Mouse (Mus musculus) urinary bladder, postnatal 4 days (tissue): Measurements from ENCODE around the gene Gm10053.
"Not testable (repeated sequence)": the region's sequence is repeated elsewhere in the genome, so short reads cannot be mapped to it uniquely, and the experiment has no call there.

Source experiments
- DNase-seq, 2 experiments: peaks; one replicate each; pipeline ENCODE4 v3.0.0; 2021 to 2022; ENCODE audit warnings: low spot score in 2 of 2

Gene Gm10053

DNA sequence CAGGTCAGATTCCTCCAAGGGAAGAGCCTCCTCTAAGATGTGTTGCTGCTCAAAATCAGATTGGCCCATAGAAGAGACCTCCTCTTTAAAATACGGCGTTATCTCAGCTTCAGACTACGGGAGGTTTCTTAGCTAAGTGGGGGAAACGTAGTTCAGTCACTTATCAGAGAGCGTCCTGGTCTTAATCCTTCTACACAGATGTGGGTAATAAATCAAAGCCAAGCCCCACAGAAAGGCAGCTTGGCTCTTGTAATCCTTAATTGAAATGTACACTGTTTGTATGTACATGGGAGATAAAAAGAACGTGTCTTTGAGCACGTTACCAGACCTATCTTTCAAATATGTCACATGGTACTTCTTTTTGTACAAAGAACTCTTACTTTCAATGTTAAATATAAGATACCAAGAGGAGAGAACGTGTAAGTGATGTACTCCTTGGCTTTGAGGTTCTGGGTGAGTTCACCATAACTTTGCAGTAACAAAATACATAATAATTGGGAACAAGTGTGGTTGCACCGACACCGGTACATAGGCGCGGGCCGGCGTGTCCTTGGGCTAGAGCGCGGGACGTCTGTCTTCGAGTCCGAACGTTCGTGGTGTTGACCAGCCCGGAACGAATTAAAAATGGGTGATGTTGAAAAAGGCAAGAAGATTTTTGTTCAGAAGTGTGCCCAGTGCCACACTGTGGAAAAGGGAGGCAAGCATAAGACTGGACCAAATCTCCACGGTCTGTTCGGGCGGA lies at the start of gene Gm10053:
TSS of gene Gm10053 (plus strand) at position 558 of the 742 bp plus-strand sequence.
- not testable (repeated sequence) for DNase-seq

DNA sequence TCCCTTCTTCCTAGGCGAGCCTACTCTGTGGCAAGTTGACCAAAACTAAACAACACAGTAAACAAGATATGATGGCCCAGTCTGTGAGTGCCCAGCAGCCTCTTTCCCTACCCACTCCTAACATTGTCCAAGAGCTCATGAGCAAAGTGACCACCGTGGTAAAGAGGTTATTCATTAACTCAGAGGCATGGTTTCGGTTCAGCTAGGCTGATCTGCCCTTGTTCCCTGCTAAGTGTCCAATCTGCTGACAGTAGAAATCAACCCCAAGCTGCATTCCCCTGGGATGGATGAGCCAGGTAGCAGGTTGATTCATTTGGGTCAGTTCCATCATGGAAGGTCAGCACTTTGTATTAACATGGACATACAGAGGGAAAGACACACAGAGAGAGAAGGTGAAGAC lies 33.4 kb upstream of the Gm10053 start:
- no peak for DNase-seq

DNA sequence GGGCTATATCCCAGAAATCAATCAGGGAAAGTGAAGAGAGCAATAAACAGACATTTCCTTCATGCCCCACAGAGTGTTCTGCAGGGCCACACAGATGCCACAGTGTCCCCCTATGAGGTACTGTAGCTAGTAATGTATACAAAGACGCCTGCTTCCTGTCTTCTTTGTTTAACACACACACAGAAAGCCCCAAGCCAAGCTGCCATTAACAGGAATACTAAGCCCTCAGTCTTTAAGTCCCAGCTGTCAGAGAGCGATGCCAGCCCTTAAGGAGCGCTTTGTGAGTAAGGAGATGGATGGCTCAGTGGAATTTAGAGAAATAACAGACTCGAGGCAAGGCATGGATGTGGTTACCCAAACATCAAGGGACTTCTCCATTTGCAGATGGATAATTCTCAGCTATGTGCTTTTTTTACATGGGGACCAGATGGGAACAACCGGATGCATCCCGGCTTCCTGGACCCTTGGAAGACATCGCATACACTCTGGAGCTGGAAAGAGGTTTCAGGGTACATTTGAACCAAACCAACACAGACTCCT lies 30.4 kb upstream of the Gm10053 start:
- no peak for DNase-seq

DNA sequence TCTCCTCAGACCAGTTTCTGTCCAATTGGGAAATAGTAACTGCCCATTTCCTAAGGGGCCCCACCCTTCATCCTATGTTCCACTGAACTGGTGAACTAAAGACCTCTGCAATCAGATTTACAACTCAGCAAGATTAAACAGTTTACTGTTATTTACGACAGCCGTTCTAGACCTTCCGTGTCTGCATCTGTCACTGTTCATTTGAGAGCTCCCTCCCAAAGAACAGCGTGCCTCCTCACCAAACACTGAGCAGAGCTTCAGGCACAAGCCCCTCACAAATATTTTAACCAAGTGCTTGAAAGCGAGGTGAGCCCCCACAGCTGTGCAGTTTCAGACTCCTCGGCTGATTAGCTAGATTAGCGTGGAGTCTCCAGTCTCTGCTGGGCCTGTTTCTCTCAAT lies 27.1 kb upstream of the Gm10053 start:
- DNase-seq, result no peak

DNA sequence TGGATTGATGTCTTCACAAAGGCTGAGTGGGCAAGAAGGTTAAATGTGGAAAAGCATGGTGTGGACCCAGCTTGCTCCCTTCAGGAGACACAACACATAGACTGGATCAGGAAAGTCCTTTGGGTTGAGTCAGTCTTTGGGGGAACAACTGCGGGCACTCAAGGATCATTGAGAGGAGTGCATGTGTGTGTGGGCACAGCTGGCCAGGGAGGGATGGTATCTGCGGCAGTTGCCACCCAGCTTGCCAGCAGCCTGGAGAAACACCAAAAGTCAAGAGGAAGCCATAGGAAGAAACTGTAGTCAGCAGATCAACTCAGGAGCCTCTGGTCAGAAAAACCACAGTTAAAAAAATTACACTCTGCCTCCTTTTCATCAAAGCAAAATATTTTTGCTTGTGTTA lies 26.6 kb upstream of the Gm10053 start:
- DNase-seq, result no peak

DNA sequence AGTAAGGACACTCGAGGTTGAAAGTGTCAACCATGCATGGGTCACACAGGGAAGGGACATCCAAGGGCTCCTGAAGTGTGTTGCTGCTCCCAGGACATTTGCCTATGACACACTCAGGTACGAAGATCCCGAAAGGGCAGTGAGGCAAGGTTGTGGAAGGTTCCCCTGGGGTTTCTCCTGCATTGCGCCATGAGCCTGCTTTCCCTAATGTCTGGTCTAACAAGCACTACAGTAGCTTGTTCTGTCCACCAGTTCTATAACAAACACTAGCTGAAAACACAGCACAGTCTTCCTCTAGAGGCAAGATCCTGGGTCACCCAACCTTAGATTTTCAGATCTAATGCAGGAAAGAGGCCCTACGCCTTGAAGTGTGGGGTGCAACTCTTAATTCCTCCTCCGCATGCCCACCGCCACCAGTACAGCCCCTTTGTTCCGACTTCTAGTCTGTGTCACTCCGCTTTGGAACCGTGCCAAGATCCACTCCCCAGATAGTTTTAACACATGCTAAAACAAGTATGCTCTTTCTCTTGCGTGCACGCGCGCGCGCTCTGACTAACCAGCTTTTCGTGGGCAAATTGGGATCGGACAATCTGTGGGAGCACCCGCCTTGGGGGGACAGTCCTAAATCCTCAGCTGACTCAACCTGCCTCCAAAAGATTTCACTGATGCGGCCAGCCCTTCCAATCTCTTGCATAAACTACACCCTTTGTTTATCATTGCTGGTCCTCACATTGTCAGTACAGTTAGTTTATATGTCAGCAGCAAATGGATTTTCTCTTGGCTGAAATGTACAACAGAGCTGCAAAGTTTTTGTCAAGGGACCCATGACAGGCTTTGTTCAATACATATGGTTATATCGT lies 23.8 kb upstream of the Gm10053 start:
- DNase-seq, result peak; percentile 27 to 76

DNA sequence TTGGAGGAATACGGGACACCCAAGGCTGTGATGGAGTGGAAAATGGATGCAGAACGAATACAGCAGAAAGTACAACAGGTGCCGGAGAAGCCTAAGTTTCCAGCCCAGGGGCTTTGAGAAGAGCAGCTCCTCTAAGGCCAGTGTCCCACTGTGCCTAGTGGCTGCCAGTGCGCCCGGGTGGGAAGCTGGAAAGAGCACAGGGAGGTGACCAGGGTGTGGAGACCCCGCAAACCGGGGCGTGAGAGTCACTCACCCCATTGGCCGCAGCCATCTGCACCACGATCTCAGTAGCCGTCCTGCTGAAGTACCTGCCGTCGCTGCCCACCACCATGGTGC lies 14.2 kb upstream of the Gm10053 start:
- DNase-seq, result no peak

DNA sequence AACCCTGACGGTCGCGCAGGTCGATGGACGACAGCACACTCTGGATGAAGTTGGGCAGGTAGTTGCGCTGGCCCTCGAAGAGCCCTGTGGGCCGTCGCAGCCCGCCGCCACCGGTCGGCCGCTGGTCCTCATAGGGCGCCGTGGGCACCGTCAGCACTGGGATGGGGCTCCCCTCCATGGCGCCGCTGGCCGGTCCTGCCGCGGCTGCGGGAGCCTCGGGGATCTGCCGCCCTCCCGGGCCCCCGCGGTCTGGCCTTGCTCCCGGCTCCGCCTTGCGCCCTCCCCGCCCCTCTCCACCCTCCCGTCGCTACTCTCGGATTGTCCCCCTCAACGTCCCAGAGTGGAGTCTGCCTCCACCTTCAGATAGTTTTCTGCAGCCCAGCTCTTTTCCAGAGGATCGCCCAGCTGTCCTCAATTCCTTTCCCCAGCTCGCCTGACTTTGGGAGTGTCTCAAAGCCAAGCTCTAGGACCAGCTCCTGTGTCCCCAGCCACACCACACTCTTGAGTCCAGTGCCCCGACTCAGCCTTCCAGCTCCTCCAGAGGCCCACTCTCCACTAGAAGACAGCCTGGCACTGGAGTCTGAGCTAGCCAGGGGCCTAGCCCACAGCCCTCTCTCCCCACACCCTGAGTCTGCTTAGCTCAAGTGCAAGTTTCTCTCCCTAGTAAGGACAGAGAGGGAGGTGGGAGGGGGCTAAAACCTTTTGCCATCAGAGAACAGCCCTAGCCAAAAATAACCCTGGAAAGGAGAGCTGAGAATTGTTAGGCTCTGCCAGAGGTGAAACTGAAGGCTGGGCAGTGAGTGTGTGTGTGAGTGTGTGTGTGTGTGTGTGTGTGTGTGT lies 13.7 kb upstream of the Gm10053 start, which contains the start of gene Pgm5:
TSS of gene Pgm5 (minus strand) at position 244 of the 840 bp plus-strand sequence.
- DNase-seq, result peak; percentile 62 to 67

DNA sequence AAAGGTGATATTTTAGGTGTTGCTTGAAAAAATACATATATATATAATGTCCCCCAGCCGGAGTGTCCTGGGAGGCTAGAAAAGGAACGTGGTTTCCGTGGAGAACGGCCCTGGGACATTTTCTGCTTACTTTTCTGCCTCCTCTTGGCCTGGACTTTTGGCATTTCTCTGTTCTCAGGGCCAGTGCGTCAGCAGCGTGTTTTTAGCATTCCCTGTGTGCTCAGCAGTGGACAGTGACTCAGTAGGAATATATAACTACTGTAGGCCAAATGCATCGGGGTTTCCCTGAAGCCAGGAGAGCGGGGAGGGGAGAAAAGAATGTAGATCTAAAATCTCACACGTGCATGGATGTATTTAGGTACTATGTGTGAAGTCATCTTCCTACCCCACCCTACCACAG lies 10.1 kb upstream of the Gm10053 start:
- DNase-seq, result no peak

DNA sequence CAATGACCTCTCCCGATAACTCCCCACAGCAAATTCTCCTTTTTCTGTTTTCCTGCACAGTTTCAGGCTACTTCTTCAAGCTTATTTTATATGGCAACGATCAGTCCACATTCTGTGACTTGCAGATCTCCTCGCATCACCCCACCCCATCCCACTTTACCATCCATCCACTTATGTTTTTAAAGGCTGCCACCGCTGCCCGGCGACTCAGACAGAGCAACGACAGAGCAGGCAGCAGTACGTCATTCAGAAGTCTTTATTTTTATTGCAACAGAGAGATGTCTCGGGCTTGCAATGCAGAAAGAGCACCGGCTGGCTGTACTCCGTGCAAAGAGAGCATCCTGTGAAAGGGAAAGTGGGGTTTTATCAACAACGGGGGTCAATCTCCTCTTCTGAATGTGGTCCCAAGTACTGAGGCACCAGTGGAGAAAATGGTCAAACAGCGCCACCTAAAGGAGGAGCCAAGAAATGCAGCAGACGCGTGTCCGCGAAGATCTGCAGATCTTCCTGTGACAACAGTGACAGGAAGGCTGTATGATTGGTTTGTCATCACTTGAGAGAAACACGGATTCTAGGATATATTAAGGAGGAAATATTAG lies 4.3 kb upstream of the Gm10053 start:
- DNase-seq, result peak; percentile 44 to 74

DNA sequence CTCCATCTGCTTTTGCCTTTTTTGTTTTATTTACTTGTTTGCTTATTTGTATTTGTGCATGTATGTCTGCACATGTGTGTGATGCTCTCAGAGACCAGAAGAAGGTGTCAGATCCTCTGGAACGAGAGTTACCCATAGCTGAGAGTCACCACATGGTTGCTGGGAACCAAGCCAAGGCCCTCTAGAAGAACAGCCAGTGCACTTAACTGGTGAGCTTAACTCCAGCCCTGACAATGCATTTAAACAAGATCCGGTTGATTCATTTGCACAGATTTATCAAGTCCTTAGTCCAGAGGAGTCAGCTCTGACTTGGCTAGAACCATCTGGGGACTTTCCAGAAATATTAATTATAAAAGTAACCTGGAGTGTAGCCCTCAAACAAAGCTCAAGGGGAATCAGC lies 1.6 kb upstream of the Gm10053 start:
- DNase-seq, result no peak

DNA sequence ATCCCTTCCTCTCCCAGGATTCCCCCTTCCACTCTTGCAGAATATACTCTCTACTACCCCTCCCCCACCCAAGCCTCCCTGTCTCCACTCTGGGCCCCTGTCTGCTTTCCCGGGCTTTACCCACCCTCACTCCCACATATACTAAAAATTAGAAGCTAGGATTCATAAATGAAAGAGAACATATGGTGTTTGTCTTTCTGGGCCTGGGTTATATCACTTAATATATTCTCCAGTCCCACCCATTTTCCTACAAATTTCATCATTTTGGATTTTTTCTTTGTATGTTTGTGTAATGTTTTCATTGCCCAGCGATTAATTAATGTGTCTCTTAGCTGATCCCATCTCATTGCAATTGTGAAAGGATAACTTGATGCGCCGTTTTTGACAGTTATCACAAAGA lies 5.8 kb downstream of the Gm10053 start:
- peak in 1 of 2 experiments; percentile 42 for DNase-seq

DNA sequence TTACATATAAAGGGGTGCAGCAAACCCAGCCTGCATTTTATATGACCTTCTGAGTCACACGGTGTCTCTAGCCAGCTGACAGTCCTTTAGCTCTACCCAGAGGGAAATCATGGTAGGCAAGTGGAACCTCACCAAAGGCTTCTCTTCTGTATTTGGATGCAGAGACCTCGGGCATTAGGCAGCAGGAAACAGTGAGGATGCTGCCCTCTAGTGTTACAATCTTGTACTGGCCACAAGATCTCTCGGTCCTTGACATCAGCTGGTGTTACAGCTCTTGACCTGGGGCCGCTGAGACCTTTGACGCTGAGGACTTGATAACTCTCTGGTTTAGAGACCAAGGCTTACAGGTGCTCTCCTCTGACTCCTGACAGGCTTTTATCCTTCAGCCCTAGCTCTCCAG lies 10.0 kb downstream of the Gm10053 start:
- peak in 1 of 2 experiments; percentile 58 for DNase-seq

DNA sequence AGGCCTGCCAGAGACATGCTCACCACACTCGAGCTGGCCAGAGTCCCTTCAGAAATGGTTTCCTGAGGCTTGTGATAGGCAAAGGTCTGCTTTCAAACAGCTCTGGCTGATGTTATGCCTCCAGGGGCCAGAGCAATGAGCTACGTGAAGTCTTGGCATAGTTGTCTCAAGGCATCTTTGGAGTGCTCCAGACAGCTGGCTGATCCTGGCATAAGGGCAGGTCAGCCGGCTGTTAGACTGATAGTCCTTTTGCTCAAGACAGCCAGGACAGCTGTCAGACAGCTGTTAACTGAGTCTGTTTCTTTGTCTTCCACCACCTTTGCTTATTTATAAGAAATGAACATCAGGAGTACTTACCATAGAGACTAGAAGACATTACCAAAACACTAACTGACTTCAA lies 11.4 kb downstream of the Gm10053 start:
- peak in 1 of 2 experiments; percentile 38 for DNase-seq

DNA sequence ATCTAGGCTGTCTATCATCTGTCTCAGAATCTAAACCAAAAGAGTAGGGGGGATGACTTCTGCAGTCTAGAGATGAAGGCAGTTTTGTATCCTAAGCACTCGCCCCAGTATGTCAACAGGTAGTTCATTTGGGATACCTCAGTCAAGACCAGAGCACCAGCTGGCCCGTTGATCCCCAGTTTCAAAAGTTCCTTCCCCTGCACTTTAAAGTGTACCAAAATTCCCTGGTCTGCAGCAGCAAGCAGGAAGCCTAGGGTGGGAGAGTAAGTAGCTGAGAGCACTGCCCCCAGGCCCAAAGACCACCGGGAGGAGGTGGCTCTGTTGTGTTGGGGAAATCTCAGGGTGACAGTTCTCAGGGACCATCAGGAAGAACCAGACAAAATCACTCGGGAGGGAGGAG lies 21.1 kb downstream of the Gm10053 start:
- peak in 1 of 2 experiments; percentile 33 for DNase-seq

DNA sequence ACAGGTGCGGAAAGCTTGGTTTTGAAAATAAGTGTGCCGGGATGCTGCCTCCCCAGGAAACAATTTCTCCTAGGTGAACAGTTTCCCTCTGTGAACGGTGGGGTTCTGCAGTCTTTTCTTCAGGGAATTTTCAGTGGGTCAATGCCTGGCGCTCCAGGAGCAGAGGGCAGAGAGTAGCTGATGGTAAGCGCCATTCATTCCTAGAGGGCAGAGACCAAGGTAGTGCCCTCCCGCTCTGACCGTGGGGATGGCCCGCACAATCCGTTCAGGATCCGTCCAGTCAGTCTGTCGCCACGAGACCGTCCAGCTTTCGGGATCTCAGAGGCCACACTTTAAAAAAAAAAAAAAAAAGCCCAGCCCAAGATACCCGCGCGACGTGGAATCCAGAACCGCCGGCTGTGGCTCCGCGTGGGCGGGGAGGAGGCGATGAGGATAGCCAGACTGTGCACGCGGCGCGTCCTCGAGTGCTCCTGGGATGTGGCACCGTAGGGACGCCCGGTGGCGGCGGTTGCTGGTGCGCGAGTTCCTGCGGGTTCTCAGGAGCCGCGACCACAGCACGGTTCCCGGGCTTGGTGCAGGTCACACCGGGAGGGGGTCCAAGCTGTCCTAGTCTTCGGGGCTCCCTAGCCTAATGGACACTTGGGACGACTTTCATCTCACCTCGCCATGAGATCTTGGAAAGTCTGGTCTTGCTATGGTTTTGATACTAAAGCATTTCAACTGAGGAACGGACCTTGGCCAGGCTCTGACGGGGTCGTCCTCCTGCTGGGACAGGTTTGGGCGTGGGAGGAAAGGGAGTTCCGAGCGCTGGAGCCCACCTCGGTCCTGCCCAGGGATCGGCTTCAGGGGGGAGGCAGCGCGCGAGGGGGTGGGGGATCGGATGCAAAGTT lies 21.8 kb downstream of the Gm10053 start:
- peak in 1 of 2 experiments; percentile 58 for DNase-seq

DNA sequence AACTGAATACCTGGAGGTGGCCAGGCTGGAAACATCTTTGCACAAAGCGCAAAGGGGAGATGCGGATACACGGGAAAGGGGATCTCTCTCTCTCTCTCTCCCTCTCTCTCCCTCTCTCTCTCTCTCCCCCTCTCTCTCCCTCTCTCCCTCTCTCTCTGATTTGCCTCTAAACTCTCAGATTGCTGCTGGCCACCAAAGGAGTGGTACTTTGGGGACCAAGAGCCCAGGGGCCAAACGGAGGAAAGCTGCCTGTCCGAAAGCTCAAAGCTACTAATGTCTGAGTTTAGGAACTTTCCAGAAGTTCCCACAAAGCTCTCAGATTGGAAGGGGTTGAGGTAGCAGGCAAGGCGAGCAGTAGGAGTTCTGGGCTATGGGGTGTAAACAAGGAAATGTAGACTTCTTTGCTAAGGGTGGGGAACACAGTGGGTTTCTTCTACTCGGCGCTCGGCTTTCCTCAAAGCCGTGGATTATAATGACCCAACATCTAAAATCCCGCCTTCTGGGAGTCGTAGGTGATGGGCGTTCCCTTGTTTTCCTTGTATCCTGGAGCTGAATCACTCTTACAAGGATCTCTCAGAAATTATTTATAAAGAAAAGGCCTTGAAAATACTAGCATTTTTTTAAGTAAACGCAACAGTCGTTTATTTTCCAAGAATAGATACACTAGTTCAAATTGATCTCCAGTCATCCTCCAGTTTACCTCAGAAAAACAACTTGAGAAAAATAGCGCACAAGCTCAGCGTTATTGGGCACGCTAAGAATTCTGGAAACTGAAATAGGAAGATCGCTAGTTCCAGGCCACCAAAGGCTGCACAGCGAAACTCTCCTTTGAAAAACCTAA lies 22.6 kb downstream of the Gm10053 start:
- DNase-seq, result peak in 1 of 2 experiments; percentile 48

DNA sequence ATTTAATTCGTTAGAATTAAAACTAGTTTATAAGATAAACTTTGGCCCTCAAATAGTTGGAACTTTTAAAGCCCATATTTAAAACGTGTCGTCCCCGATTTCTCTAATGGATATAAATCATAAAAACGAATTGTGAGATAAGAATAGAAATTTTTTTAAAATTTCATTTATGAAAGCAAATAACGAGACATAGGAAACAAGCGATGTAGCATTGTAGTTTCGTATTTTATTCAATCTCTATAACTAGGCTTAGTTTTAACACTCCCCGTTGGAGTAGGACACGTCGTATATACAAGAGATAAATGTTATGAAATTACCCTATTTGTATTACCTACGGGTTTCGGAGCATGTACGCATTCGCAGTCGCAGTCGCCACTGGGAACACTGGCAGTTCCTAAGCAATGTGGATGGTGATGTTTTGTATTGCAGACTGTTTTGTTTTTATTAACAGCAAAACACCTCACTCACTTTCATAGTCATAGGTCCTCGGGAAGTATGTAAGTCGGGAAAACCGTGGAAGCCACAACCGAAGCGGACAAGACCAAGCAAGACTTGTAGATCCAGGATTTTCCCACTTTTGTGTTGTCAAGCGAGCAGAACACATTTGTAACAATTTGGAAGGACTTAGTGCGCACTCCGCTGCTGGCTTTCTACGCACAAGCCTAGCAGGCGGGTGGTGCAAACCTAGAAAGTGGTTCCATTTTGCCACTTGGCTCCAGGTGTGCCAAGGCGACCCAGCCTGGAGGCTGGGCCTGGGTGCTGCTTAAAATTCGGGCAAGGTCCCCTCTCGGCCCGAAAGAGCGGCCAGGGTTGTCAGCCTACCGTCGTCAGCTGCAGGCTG lies 23.5 kb downstream of the Gm10053 start:
- DNase-seq, result peak in 1 of 2 experiments; percentile 32
